Mouse (Mus musculus): ENCODE measurements around the gene Smok2b. TPM values are rescaled to one million over a fixed set of nuclear protein-coding genes. Genes with fewer than 3 reads are reported as not detected.
A peak's percentile ranks its signal among the peaks of the same experiment; 100 is the strongest.
"Not testable (repeated sequence)": the region's sequence is repeated elsewhere in the genome, so short reads cannot be mapped to it uniquely, and the experiment has no call there.

Gene Smok2b
- polyA plus RNA-seq, 1 experiment from 2014 or later = not detected

GRCm38 (mm10) chr17:13199880-13200409, 30.1 kb upstream of the Smok2b start:
- 66% methylated on average over 8 of the region's 9 CpGs for WGBS
- DNase-seq (peak; percentile 93), ATAC-seq (ENCODE audit: insufficient read depth) (peak; percentile 46)
- not testable (repeated sequence) for H3K27me3 ChIP-seq (ENCODE audit: insufficient read depth, low read length); H3K36me3 ChIP-seq (ENCODE audit: insufficient read depth); H3K4me3 ChIP-seq (ENCODE audit: low read depth, low read length); H3K9ac ChIP-seq; H3K4me1 ChIP-seq (ENCODE audit: insufficient read depth); H3K4me2 ChIP-seq; H3K27ac ChIP-seq (ENCODE audit: low read depth)
- peaks cover 18% of the 10 kb centered on the region for H3K9me3 ChIP-seq (ENCODE audit: low read depth, low read length)

GRCm38 (mm10) chr17:13201551-13201950, 28.5 kb upstream of the Smok2b start:
- H3K36me3 ChIP-seq (ENCODE audit: insufficient read depth); ATAC-seq (ENCODE audit: insufficient read depth); H3K27me3 ChIP-seq (ENCODE audit: insufficient read depth, low read length); H3K9ac ChIP-seq; H3K4me1 ChIP-seq (ENCODE audit: insufficient read depth); H3K4me3 ChIP-seq (ENCODE audit: low read depth, low read length); H3K4me2 ChIP-seq; DNase-seq; H3K27ac ChIP-seq (ENCODE audit: low read depth): not testable (repeated sequence)
- WGBS = 86% methylated on average over 4 of the region's 4 CpGs
- peaks cover 13% of the 10 kb centered on the region for H3K9me3 ChIP-seq (ENCODE audit: low read depth, low read length)

- not testable (repeated sequence) for H3K27ac ChIP-seq (ENCODE audit: low read depth); H3K4me1 ChIP-seq (ENCODE audit: insufficient read depth); DNase-seq; H3K27me3 ChIP-seq (ENCODE audit: insufficient read depth, low read length); H3K36me3 ChIP-seq (ENCODE audit: insufficient read depth); H3K9ac ChIP-seq; H3K4me3 ChIP-seq (ENCODE audit: low read depth, low read length); H3K4me2 ChIP-seq
- H3K9me3 ChIP-seq (ENCODE audit: low read depth, low read length) = peaks cover 17% of the 10 kb centered on the region
- WGBS = 59% methylated on average over 2 of the region's 3 CpGs
- peak; percentile 64 for ATAC-seq (ENCODE audit: insufficient read depth)
Measured at GRCm38 (mm10) chr17:13202453-13203107, 27.5 kb upstream of the Smok2b start.

GRCm38 (mm10) chr17:13205247-13205646, 24.8 kb upstream of the Smok2b start:
- ATAC-seq (ENCODE audit: insufficient read depth); DNase-seq; H3K4me2 ChIP-seq; H3K4me3 ChIP-seq (ENCODE audit: low read depth, low read length); H3K36me3 ChIP-seq (ENCODE audit: insufficient read depth); H3K4me1 ChIP-seq (ENCODE audit: insufficient read depth); H3K9ac ChIP-seq; H3K27me3 ChIP-seq (ENCODE audit: insufficient read depth, low read length); H3K27ac ChIP-seq (ENCODE audit: low read depth): not testable (repeated sequence)
- H3K9me3 ChIP-seq (ENCODE audit: low read depth, low read length) = peaks cover 18% of the 10 kb centered on the region
- WGBS = 83% methylated on average over 1 of the region's 1 CpGs

- Histone ChIP-seq H3K27me3 (ENCODE audit: insufficient read depth, low read length) (no peaks in the 10 kb centered on the region), H3K9me3 (ENCODE audit: low read depth, low read length) (peaks cover 16% of the 10 kb centered on the region), H3K4me1 (ENCODE audit: insufficient read depth) (no peaks in the 10 kb centered on the region), H3K4me2 (no peak overlapping the region), H3K9ac (no peak overlapping the region), H3K36me3 (ENCODE audit: insufficient read depth) (no peaks in the 10 kb centered on the region), H3K4me3 (ENCODE audit: low read depth, low read length) (no peak overlapping the region), H3K27ac (ENCODE audit: low read depth) (no peak overlapping the region)
- ATAC-seq (ENCODE audit: insufficient read depth) = no peak
- TF ChIP-seq CTCF (IDR thresholded peaks at IDR 0.05; ENCODE audit: low read depth) = no peak
- DNase-seq = no peak
- WGBS = 83% methylated on average over 2 of the region's 2 CpGs
Measured at GRCm38 (mm10) chr17:13206491-13206890, 23.6 kb upstream of the Smok2b start.

GRCm38 (mm10) chr17:13208460-13208859, 21.6 kb upstream of the Smok2b start:
- H3K27ac ChIP-seq (ENCODE audit: low read depth); ATAC-seq (ENCODE audit: insufficient read depth); H3K9ac ChIP-seq; H3K4me1 ChIP-seq (ENCODE audit: insufficient read depth); H3K27me3 ChIP-seq (ENCODE audit: insufficient read depth, low read length); H3K4me2 ChIP-seq; H3K4me3 ChIP-seq (ENCODE audit: low read depth, low read length); DNase-seq; H3K36me3 ChIP-seq (ENCODE audit: insufficient read depth): not testable (repeated sequence)
- H3K9me3 ChIP-seq (ENCODE audit: low read depth, low read length) = peaks cover 34% of the 10 kb centered on the region

- WGBS = 65% methylated on average over 7 of the region's 7 CpGs
- Histone ChIP-seq H3K27me3 (ENCODE audit: insufficient read depth, low read length) (no peaks in the 10 kb centered on the region), H3K27ac (ENCODE audit: low read depth) (no peak overlapping the region), H3K9ac (no peak overlapping the region), H3K4me1 (ENCODE audit: insufficient read depth) (no peaks in the 10 kb centered on the region), H3K4me3 (ENCODE audit: low read depth, low read length) (no peak overlapping the region), H3K36me3 (ENCODE audit: insufficient read depth) (no peaks in the 10 kb centered on the region), H3K4me2 (no peak overlapping the region), H3K9me3 (ENCODE audit: low read depth, low read length) (peaks cover 61% of the 10 kb centered on the region)
- ATAC-seq (ENCODE audit: insufficient read depth) = no peak
- no peak for TF ChIP-seq CTCF (IDR thresholded peaks at IDR 0.05; ENCODE audit: low read depth)
- peak; percentile 34 for DNase-seq
Measured at GRCm38 (mm10) chr17:13212136-13212850, 17.8 kb upstream of the Smok2b start.

Measured in lung, embryonic 14.5 days (tissue).